Comparison of ENCODE assay signal across 23 mouse cellular contexts in the genomic region with DNA sequence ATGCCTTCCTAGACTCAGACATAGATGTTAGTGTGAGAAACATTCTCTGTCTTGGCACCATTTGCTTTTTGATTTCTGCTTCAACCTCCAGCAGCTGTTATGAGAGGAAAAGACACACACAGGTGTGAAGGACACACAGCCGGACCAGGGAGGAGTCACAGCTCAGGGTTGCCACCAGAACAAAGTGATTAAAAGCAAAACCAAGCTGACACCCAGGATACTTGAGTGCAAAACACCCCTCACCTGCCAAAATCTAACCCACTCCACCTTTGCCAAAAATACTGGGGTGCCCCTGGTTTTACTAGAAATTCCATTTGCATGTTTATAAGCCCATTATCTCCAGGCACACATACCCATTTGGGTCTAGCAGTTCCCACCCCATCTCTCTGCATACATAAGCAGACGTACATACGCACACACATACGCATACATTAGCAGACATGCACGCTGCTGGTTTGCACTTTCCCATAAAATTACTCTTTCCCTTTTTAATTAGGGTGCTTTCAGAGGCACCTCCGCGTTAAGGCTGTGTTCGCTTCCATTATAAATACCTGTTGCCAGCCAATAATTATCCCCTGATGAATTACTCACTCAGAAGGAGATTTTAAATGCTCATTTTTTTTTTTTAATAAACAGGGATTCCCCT.
"Had no signal": no experiment of that assay in that cellular context is flagged by ENCODE, and none has a peak within 500 bp of the region (broad histone marks: within the 10 kb centered on the region; RNA-seq: fewer than 3 reads in every experiment).

No protein-coding gene starts in this region.

- H3K36me3 ChIP-seq: heart, embryonic 10.5 days; heart, embryonic 12.5 days; kidney, embryonic 15.5 days; limb, embryonic 10.5 days; limb, embryonic 12.5 days had no signal

- H3K4me1 ChIP-seq: heart, embryonic 10.5 days; heart, embryonic 12.5 days; kidney, embryonic 15.5 days had no signal

- H3K27ac ChIP-seq: heart, embryonic 10.5 days; hindbrain, postnatal 0 days; kidney, embryonic 15.5 days; kidney, postnatal 0 days; layer of hippocampus, adult 2 months; left cerebral cortex, adult 2 months; limb, embryonic 10.5 days; limb, embryonic 12.5 days had no signal

- H3K9me3 ChIP-seq: heart, embryonic 10.5 days; heart, embryonic 12.5 days; kidney, embryonic 15.5 days; limb, embryonic 10.5 days; limb, embryonic 12.5 days had no signal

- H3K4me3 ChIP-seq: heart, embryonic 10.5 days; heart, embryonic 12.5 days; kidney, embryonic 15.5 days; layer of hippocampus, adult 2 months; left cerebral cortex, adult 2 months; limb, embryonic 10.5 days; limb, embryonic 12.5 days had no signal

- DNase-seq: forebrain, postnatal 0 days; gastrocnemius, postnatal 14 days; gastrocnemius, postnatal 36 days; heart, adult 18-20 months; heart, postnatal 14 days; heart, postnatal 36 days; kidney, adult 11 months; kidney, adult 2 months; kidney, adult 9 months; kidney, postnatal 14 days; kidney, postnatal 36 days; liver had no signal

- H3K9ac ChIP-seq: forebrain, postnatal 0 days; heart, embryonic 12.5 days; kidney, embryonic 15.5 days; limb, embryonic 12.5 days had no signal

- ATAC-seq: forebrain, postnatal 0 days; hindbrain, postnatal 0 days; intestine, embryonic 16.5 days had no signal

- H3K4me2 ChIP-seq: heart, embryonic 12.5 days; kidney, embryonic 15.5 days; limb, embryonic 12.5 days; liver, embryonic 11.5 days had no signal

- H3K27me3 ChIP-seq: kidney, embryonic 15.5 days; limb, embryonic 12.5 days had no signal
